Mouse (Mus musculus) liver, postnatal 0 days (tissue): ENCODE measurements at regions not wholly inside any gene's neighbourhood (a gene's known extent, or its start where the extent isn't known, plus 50 kb on each side); places are given as distances from the start of the nearest gene placed in this dataset.

Experiments
- CTCF ChIP-seq: sonication (generic); IDR thresholded peaks from 2 replicates; pipeline ENCODE4 v1.5.1; 2016; ENCODE audit warnings: antibody characterized with exemption, low read depth
- EP300 ChIP-seq: IDR thresholded peaks from 2 replicates; pipeline ENCODE4 v1.6.1; 2016; ENCODE audit warnings: antibody characterized with exemption, low read depth, mild to moderate bottlenecking

DNA sequence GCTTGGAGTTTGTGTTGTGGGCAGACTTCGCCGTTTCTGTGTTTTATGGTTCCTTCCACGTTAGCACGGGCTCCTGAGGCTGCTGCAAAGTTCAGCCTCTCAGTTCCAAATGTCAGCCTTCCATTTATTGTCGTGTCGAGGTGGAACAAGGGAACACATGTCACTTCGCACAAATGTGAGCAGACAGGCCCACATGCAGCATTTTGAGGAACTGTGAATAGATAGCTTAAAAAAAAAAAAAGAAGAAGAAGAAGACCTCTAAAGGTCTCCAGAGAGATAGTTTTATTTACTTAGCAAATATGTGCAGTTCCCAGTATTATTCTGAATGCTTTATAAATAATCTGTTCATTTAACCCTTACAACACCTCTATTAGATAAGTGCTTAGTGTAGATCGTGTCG is 66.4 kb upstream of the Zc3h12c start:
- TF ChIP-seq CTCF: no peak
- no peak for TF ChIP-seq EP300
